Mouse (Mus musculus) heart, adult 2 months (tissue): Measurements from ENCODE around the gene Limk2.
A peak's percentile ranks its signal among the peaks of the same experiment; 100 is the strongest.

Experiments used
- CTCF ChIP-seq: fragments of 200-600 bp; IDR thresholded peaks from 2 replicates; pipeline ENCODE4 v1.8.1; 2022; ENCODE audit warnings: antibody characterized with exemption, mild to moderate bottlenecking, moderate library complexity
- EP300 ChIP-seq: fragments of 200-500 bp; IDR thresholded peaks from 2 replicates; pipeline ENCODE4 v1.6.1; 2011; ENCODE audit warnings: low read depth, low read length, control low read depth; ENCODE audit not compliant: insufficient read depth
- POLR2A ChIP-seq: fragments of 200-500 bp; IDR thresholded peaks from 2 replicates; pipeline ENCODE4 v1.6.1; 2011; ENCODE audit warnings: mild to moderate bottlenecking, low read depth, low read length, control low read depth; ENCODE audit not compliant: insufficient read depth

- TF ChIP-seq CTCF = no peak
- 0 out of 2 replicates have a peak, but pooled peaks have one; percentile 15 for TF ChIP-seq POLR2A
- TF ChIP-seq EP300 = no peak
Observed at GRCm38 (mm10) chr11:3341476-3341875, 67.5 kb downstream of the Limk2 start.
